Mouse (Mus musculus): Measurements from ENCODE around the gene Hspa8. TPM values are rescaled to one million over a fixed set of nuclear protein-coding genes. Genes with fewer than 3 reads are reported as not detected.
A peak's percentile ranks its signal among the peaks of the same experiment; 100 is the strongest.
"Not testable (repeated sequence)": the region's sequence is repeated elsewhere in the genome, so short reads cannot be mapped to it uniquely, and the experiment has no call there.

Gene Hspa8
- total and polyA plus RNA-seq, 3 experiments, result 2,915 to 7,761 (median 6,462) TPM

DNA sequence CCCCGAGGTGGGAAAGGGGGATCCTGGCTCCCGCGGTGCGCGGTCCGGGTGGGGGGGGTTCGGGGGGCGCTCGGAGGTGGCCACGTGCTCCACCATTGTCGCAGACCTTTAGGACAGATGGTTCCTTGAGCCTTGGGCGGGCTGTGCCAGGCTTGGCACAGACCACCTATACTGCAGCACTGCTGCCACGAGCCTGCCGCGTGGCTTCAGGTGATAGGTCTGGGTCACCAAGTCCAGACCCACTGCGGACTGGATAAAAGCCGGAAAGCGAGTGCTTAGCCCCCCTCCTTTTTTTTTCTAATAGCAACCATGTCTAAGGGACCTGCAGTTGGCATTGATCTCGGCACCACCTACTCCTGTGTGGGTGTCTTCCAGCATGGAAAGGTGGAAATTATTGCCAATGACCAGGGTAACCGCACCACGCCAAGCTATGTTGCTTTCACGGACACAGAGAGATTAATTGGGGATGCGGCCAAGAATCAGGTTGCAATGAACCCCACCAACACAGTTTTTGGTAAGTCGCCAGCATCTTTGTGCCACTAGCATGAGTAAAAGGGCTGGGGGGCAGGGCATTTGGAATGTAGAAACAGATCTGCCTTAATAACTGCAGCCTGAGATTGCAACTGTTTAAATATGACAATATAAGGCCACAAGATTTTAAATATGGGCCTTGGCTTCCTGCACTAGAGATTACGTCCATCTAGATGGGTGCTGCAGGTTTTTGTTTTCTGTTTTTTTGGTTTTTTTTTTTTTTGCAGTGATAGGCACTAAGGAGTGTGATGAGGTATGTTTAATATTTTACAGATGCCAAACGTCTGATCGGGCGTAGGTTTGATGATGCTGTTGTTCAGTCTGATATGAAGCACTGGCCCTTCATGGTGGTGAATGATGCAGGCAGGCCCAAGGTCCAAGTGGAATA is 1.1 kb downstream of the Hspa8 start:
- in situ Hi-C loops (cut with MboI; ENCODE audit: low pct_ligation_motif_present, low pct_unique_long_range_greater_than_20kb, low sequenced_read_pairs), result loop anchor here (5.0 to 25.0 kb wide), 2 partner anchors 45 to 185 kb away; no protein-coding TSS in a partner anchor
- Histone ChIP-seq H3K36me3 (replicated peaks in 1 of 2; ENCODE audit: control insufficient read depth in 1 of 2, insufficient read depth in 1 of 2, low read length in 1 of 2) (peaks cover 41 to 43% of the 10 kb centered on the region in 2 experiments), H3K9ac (ENCODE audit: insufficient read depth, low read depth) (peak overlapping the region; percentile 99), H3K4me2 (ENCODE audit: insufficient read depth, low read depth, poor library complexity, severe bottlenecking) (peak overlapping the region; percentile 69), H3K27ac (ENCODE audit: insufficient read depth, low read depth) (peak overlapping the region; percentile 67; the same call in 1 of the 2 replicates), H3K4me3 (replicated peaks in 1 of 3; ENCODE audit: low read depth in 2 of 3, low read length in 2 of 3, poor library complexity in 1 of 3) (peak overlapping the region; percentile 92 to 98 (median 93)), H3K79me2 (replicated peaks; ENCODE audit: control insufficient read depth, extremely low read depth, insufficient read depth, poor library complexity, severe bottlenecking) (peaks cover 27% of the 10 kb centered on the region), H3K4me1 (ENCODE audit: control insufficient read depth in 1 of 2, insufficient read depth in 2 of 2) (peaks cover 6 to 31% of the 10 kb centered on the region in 2 experiments; a peak in 3 of 4 replicates)
- peak; percentile 36 for DNase-seq (ENCODE audit: extremely low read depth)
- dilution Hi-C loops (cut with MboI; ENCODE audit: extremely low pct_ligation_motif_present, extremely low pct_unique_long_range_greater_than_20kb, low sequenced_read_pairs); H3K27me3 ChIP-seq (replicated peaks); H3K9me3 ChIP-seq (replicated peaks; ENCODE audit: low read length): not testable (repeated sequence)
- peak; percentile 64; the same call in 1 of the 2 replicates for TF ChIP-seq MAX (IDR thresholded peaks at IDR 0.05; ENCODE audit: low read length)
- TF ChIP-seq SIN3A (IDR thresholded peaks at IDR 0.05; ENCODE audit: low read length), result 0 out of 2 replicates have a peak, but pooled peaks have one; percentile 14
- TF ChIP-seq MXI1 (IDR thresholded peaks at IDR 0.05; ENCODE audit: low read depth, low read length), result peak; percentile 0; the same call in 1 of the 2 replicates

DNA sequence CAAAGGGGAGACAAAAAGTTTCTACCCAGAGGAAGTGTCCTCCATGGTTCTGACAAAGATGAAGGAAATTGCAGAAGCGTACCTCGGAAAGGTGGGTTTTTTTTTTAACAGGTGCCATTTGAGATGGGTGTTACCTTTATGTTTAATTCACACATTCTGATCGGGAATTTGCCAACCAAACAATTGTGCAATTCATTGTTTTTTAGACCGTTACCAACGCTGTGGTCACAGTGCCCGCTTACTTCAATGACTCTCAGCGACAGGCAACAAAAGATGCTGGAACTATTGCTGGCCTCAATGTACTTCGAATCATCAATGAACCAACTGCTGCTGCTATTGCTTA is 1.7 kb downstream of the Hspa8 start:
- peaks cover 27% of the 10 kb centered on the region for H3K79me2 ChIP-seq (replicated peaks; ENCODE audit: control insufficient read depth, extremely low read depth, insufficient read depth, poor library complexity, severe bottlenecking)
- dilution Hi-C loops (cut with MboI; ENCODE audit: extremely low pct_ligation_motif_present, extremely low pct_unique_long_range_greater_than_20kb, low sequenced_read_pairs); H3K9me3 ChIP-seq (replicated peaks; ENCODE audit: low read length); H3K27me3 ChIP-seq (replicated peaks); H3K27ac ChIP-seq (ENCODE audit: insufficient read depth, low read depth); DNase-seq (ENCODE audit: extremely low read depth): not testable (repeated sequence)
- H3K4me1 ChIP-seq (ENCODE audit: control insufficient read depth in 1 of 2, insufficient read depth in 2 of 2), result peaks cover 6 to 37% of the 10 kb centered on the region in 2 experiments; a peak in 3 of 4 replicates
- peak overlapping the region; percentile 63; the same call in 1 of the 2 replicates for H3K9ac ChIP-seq (ENCODE audit: insufficient read depth, low read depth)
- peak overlapping the region; percentile 92 to 98 (median 93) for H3K4me3 ChIP-seq (replicated peaks in 1 of 3; ENCODE audit: low read depth in 2 of 3, low read length in 2 of 3, poor library complexity in 1 of 3)
- H3K4me2 ChIP-seq (ENCODE audit: insufficient read depth, low read depth, poor library complexity, severe bottlenecking), result peak overlapping the region; percentile 71; the same call in 1 of the 2 replicates
- in situ Hi-C loops (cut with MboI; ENCODE audit: low pct_ligation_motif_present, low pct_unique_long_range_greater_than_20kb, low sequenced_read_pairs), result loop anchor here (5.0 to 25.0 kb wide), 2 partner anchors 45 to 185 kb away; no protein-coding TSS in a partner anchor
- peaks cover 47 to 49% of the 10 kb centered on the region in 2 experiments for H3K36me3 ChIP-seq (replicated peaks in 1 of 2; ENCODE audit: control insufficient read depth in 1 of 2, insufficient read depth in 1 of 2, low read length in 1 of 2)

DNA sequence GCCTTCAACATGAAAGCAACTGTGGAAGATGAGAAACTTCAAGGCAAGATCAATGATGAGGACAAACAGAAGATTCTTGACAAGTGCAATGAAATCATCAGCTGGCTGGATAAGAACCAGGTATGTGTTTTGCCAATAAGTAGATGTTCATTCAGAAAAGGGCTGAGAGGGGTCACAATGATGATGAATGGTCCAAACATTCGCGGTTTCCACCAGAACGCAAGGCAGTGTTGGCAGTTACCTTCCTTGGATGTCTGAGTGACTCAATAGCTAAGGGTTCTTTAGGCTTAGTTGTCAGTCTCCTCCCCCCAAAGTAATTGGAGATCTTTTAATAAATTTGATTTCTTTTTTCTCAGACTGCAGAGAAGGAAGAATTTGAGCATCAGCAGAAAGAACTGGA is 3.8 kb downstream of the Hspa8 start:
- in situ Hi-C loops (cut with MboI; ENCODE audit: low pct_ligation_motif_present, low pct_unique_long_range_greater_than_20kb, low sequenced_read_pairs), result loop anchor here (5.0 to 25.0 kb wide), 2 partner anchors 47 to 183 kb away; no protein-coding TSS in a partner anchor
- H3K36me3 ChIP-seq (replicated peaks in 1 of 2; ENCODE audit: control insufficient read depth in 1 of 2, insufficient read depth in 1 of 2, low read length in 1 of 2), result peaks cover 47 to 57% of the 10 kb centered on the region in 2 experiments
- H3K9me3 ChIP-seq (replicated peaks; ENCODE audit: low read length); H3K27ac ChIP-seq (ENCODE audit: insufficient read depth, low read depth); dilution Hi-C loops (cut with MboI; ENCODE audit: extremely low pct_ligation_motif_present, extremely low pct_unique_long_range_greater_than_20kb, low sequenced_read_pairs); H3K27me3 ChIP-seq (replicated peaks); DNase-seq (ENCODE audit: extremely low read depth); H3K9ac ChIP-seq (ENCODE audit: insufficient read depth, low read depth): not testable (repeated sequence)
- peak overlapping the region in 1 of 3 experiments; percentile 39 for H3K4me3 ChIP-seq (replicated peaks in 1 of 3; ENCODE audit: low read depth in 2 of 3, low read length in 2 of 3, poor library complexity in 1 of 3)
- H3K4me2 ChIP-seq (ENCODE audit: insufficient read depth, low read depth, poor library complexity, severe bottlenecking), result peak overlapping the region; percentile 79
- TF ChIP-seq ZMIZ1 (IDR thresholded peaks at IDR 0.05; ENCODE audit: low read depth, low read length), result peak; percentile 28; the same call in 1 of the 2 replicates
- peaks cover 0 to 25% of the 10 kb centered on the region in 2 experiments; a peak in 2 of 4 replicates for H3K4me1 ChIP-seq (ENCODE audit: control insufficient read depth in 1 of 2, insufficient read depth in 2 of 2)
- peaks cover 27% of the 10 kb centered on the region for H3K79me2 ChIP-seq (replicated peaks; ENCODE audit: control insufficient read depth, extremely low read depth, insufficient read depth, poor library complexity, severe bottlenecking)

Data from CH12.LX (cell line).